Mouse (Mus musculus) liver, adult (tissue): ENCODE results near the gene Rnase9.

Experiments
- GATA4 ChIP-seq: IDR thresholded peaks from 2 replicates; pipeline ENCODE4 v1.6.1; 2014; ENCODE audit warnings: mild to moderate bottlenecking, low read length; ENCODE audit not compliant: insufficient replicate concordance

Rnase9 gene

GRCm38 (mm10) chr14:51041769-51042168 is at the start of gene Rnase9:
Gene Rnase9, minus strand, starts transcription at chr14:51041869.
- no peak for TF ChIP-seq GATA4

GRCm38 (mm10) chr14:51090077-51090781 is 48.6 kb upstream of the Rnase9 start:
- TF ChIP-seq GATA4 = no peak

- TF ChIP-seq GATA4 = no peak
Measured at GRCm38 (mm10) chr14:51089674-51090076, 48.0 kb upstream of the Rnase9 start.

- peak; percentile 96 for TF ChIP-seq GATA4
Measured at GRCm38 (mm10) chr14:51088970-51089673, 47.5 kb upstream of the Rnase9 start.

- no peak for TF ChIP-seq GATA4
Measured at GRCm38 (mm10) chr14:51088166-51088969, 46.7 kb upstream of the Rnase9 start.

GRCm38 (mm10) chr14:51087762-51088161 is 46.1 kb upstream of the Rnase9 start:
- TF ChIP-seq GATA4 = no peak

- no peak for TF ChIP-seq GATA4
Measured at GRCm38 (mm10) chr14:51085911-51086310, 44.2 kb upstream of the Rnase9 start.

GRCm38 (mm10) chr14:51085086-51085485 is 43.4 kb upstream of the Rnase9 start:
- no peak for TF ChIP-seq GATA4

GRCm38 (mm10) chr14:51083805-51084204 is 42.1 kb upstream of the Rnase9 start:
- TF ChIP-seq GATA4 = no peak

GRCm38 (mm10) chr14:51082599-51083581 is 41.2 kb upstream of the Rnase9 start:
- TF ChIP-seq GATA4 = no peak

- no peak for TF ChIP-seq GATA4
Measured at GRCm38 (mm10) chr14:51081035-51081434, 39.4 kb upstream of the Rnase9 start.

- TF ChIP-seq GATA4 = no peak
Measured at GRCm38 (mm10) chr14:51079180-51079579, 37.5 kb upstream of the Rnase9 start.

- no peak for TF ChIP-seq GATA4
Measured at GRCm38 (mm10) chr14:51074335-51074734, 32.7 kb upstream of the Rnase9 start, which contains the start of gene Olfr750. Gene Olfr750, minus strand, starts transcription at chr14:51074435.

- TF ChIP-seq GATA4 = no peak
Measured at GRCm38 (mm10) chr14:51069617-51070016, 27.9 kb upstream of the Rnase9 start.
